Mouse (Mus musculus): ENCODE measurements at regions not wholly inside any gene's neighbourhood (a gene's known extent, or its start where the extent isn't known, plus 50 kb on each side); places are given as distances from the start of the nearest gene placed in this dataset.

GRCm38 (mm10) chr13:37562141-37562540 is 216.1 kb upstream of the Rreb1 start:
- no peak for TF ChIP-seq CTCF (IDR thresholded peaks at IDR 0.05; ENCODE audit: borderline replicate concordance, control insufficient read depth, extremely low read depth, insufficient read depth, low read length, poor library complexity)
- no peak for TF ChIP-seq POLR2A (IDR thresholded peaks at IDR 0.05; ENCODE audit: control insufficient read depth, extremely low read depth, insufficient read depth, low read length, poor library complexity)
